In genomic region chr8:95697128-95697527, GRCm38 (mm10) we compare ENCODE assay signal across 8 mouse cellular contexts. TPM values are rescaled to one million over a fixed set of nuclear protein-coding genes. Genes with fewer than 3 reads are reported as not detected.
A peak's percentile ranks its signal among the peaks of the same experiment; 100 is the strongest.
DNase-seq lines count a peak whose midpoint lies in the region; ATAC-seq and TF ChIP-seq lines count a peak whose summit lies in the region.

No protein-coding gene starts in this region.

- DNase-seq in cerebellum, adult 11 months, result peak; percentile 74
- DNase-seq in heart, postnatal 36 days, result peak; percentile 81 to 83
- peak; percentile 83 to 91 for DNase-seq in layer of hippocampus, adult 8-10 months (ENCODE audit: low spot score in 2 of 2)
- DNase-seq in lung, postnatal 10 days, result peak; percentile 91
- peak; percentile 66 for DNase-seq in retina, adult 2 months (ENCODE audit: low read depth, low spot score)
- peak; percentile 72 to 78 for DNase-seq in thymus, postnatal 36 days

- no peak overlapping the region for H3K9ac ChIP-seq in ES-Bruce4 (ENCODE audit: low read depth, poor library complexity, severe bottlenecking)
- H3K9ac ChIP-seq in forebrain, embryonic 15.5 days (replicated peaks), result 0 out of 2 replicates have a peak overlapping the region, but pooled peaks have one; percentile 18

- no peak overlapping the region for H3K27ac ChIP-seq in ES-Bruce4 (ENCODE audit: insufficient read depth, low read length)
- H3K27ac ChIP-seq in forebrain, embryonic 15.5 days (replicated peaks), result no peak overlapping the region; the same call in 1 of the 2 replicates

- peak; percentile 69 for ATAC-seq in forebrain, embryonic 15.5 days (replicated peaks)

- peak overlapping the region; percentile 35 for H3K4me3 ChIP-seq in ES-Bruce4 (ENCODE audit: low read depth, low read length)
- H3K4me3 ChIP-seq in forebrain, embryonic 15.5 days, result no peak overlapping the region

- intact Hi-C loops in heart, postnatal 36 days (cut with DNase I), result loop anchor here (1.0 to 5.0 kb wide), 3 partner anchors 91 to 445 kb away; no protein-coding TSS in a partner anchor

- no peaks in the 10 kb centered on the region for H3K27me3 ChIP-seq in ES-Bruce4 (ENCODE audit: control insufficient read depth, insufficient read depth, low read length, poor library complexity, severe bottlenecking)
- H3K27me3 ChIP-seq in forebrain, embryonic 15.5 days, result peaks cover 4% of the 10 kb centered on the region; the same call in 1 of the 2 replicates

- H3K36me3 ChIP-seq in ES-Bruce4 (ENCODE audit: control insufficient read depth, insufficient read depth, low read length, poor library complexity, severe bottlenecking), result no peaks in the 10 kb centered on the region
- no peaks in the 10 kb centered on the region for H3K36me3 ChIP-seq in forebrain, embryonic 15.5 days

- H3K9me3 ChIP-seq in ES-Bruce4 (replicated peaks; ENCODE audit: control insufficient read depth, insufficient read depth, low read length, poor library complexity, severe bottlenecking), result no peaks in the 10 kb centered on the region
- no peaks in the 10 kb centered on the region for H3K9me3 ChIP-seq in forebrain, embryonic 15.5 days

- WGBS in forebrain, embryonic 15.5 days, result 1% methylated on average over 11 of the region's 11 CpGs

- no peak for TF ChIP-seq POLR2A in ES-Bruce4 (IDR thresholded peaks at IDR 0.05; ENCODE audit: insufficient read depth, low read length)

- no peak for TF ChIP-seq EP300 in ES-Bruce4 (IDR thresholded peaks at IDR 0.05; ENCODE audit: insufficient read depth, low read depth, low read length)

- H3K4me1 ChIP-seq in ES-Bruce4 (ENCODE audit: control insufficient read depth, insufficient read depth, low read length), result peaks cover 2% of the 10 kb centered on the region
- peaks cover 39% of the 10 kb centered on the region for H3K4me1 ChIP-seq in forebrain, embryonic 15.5 days

- TF ChIP-seq CTCF in ES-Bruce4 (IDR thresholded peaks at IDR 0.05; ENCODE audit: low read depth, low read length), result peak; percentile 93

- peak overlapping the region; percentile 30 for H3K4me2 ChIP-seq in forebrain, embryonic 15.5 days (replicated peaks)

RNA-seq across cellular contexts. Expression of gene Setd6, which starts 18.6 kb away (rescaled TPM):
- polyA plus RNA-seq in ES-Bruce4 (2011; ENCODE audit: insufficient read depth, insufficient read length, low read depth, missing spikeins), result 68.0 and 70.4 TPM in 2 replicates
- 26.1 and 28.8 TPM in 2 replicates for polyA plus RNA-seq in forebrain, embryonic 15.5 days (2015; fragmentation: Nextera tagmentation; extraction: Ambion mirVana)
- 10 to 100 TPM; 15.8 to 17.9 TPM for total RNA-seq in heart, postnatal 36 days (2021)
- 10 to 100 TPM; 18.7 to 27.8 (median 23.9) TPM for total RNA-seq in layer of hippocampus, adult 8-10 months (2022)

RNA-seq across cellular contexts. Expression of gene Ndrg4, which starts 20.3 kb away (rescaled TPM):
- polyA plus RNA-seq in ES-Bruce4 (2011; ENCODE audit: insufficient read depth, insufficient read length, low read depth, missing spikeins), result 8.8 and 13.3 TPM in 2 replicates
- 200 and 204 TPM in 2 replicates for polyA plus RNA-seq in forebrain, embryonic 15.5 days (2015; fragmentation: Nextera tagmentation; extraction: Ambion mirVana)
- 100 to 1,000 TPM; 233 to 242 TPM for total RNA-seq in heart, postnatal 36 days (2021)
- 1,000 to 10,000 TPM; 1,272 to 1,518 (median 1,383) TPM for total RNA-seq in layer of hippocampus, adult 8-10 months (2022)

Comparison
In these comparisons a context has a peak if more than half of its experiments do, and no peak if none do; other contexts are left out.
1. RNA of gene Ndrg4, which starts 20.3 kb away (total RNA-seq): 1,272 to 1,518 TPM in layer of hippocampus, adult 8-10 months; 233 to 242 TPM in heart, postnatal 36 days; every median in the first group is over 4 times any median in the second.
2. Peak in every context shown above with its lines, with median percentiles within 50 percentile points of each other: DNase-seq.